Comparison of ENCODE assay signal across 8 mouse cellular contexts in genomic region chr9:120184499-120184898, GRCm38 (mm10). TPM values are rescaled to one million over a fixed set of nuclear protein-coding genes. Genes with fewer than 3 reads are reported as not detected.
A peak's percentile ranks its signal among the peaks of the same experiment; 100 is the strongest.
DNase-seq lines count a peak whose midpoint lies in the region; ATAC-seq and TF ChIP-seq lines count a peak whose summit lies in the region.

No protein-coding gene starts in this region.

- TF ChIP-seq CTCF in embryonic fibroblast, embryonic 13.5 days (IDR thresholded peaks at IDR 0.05; ENCODE audit: borderline replicate concordance, insufficient read depth, low read length): 0 out of 2 replicates have a peak, but pooled peaks have one; percentile 16

- no peaks in the 10 kb centered on the region for H3K4me1 ChIP-seq in embryonic fibroblast, embryonic 13.5 days (ENCODE audit: control insufficient read depth, insufficient read depth, low read length)
- H3K4me1 ChIP-seq in hindbrain, embryonic 15.5 days (replicated peaks): no peaks in the 10 kb centered on the region
- H3K4me1 ChIP-seq in limb, embryonic 13.5 days: no peaks in the 10 kb centered on the region

- no peak overlapping the region for H3K9ac ChIP-seq in hindbrain, embryonic 15.5 days
- H3K9ac ChIP-seq in limb, embryonic 13.5 days: no peak overlapping the region

- H3K4me3 ChIP-seq in embryonic fibroblast, embryonic 13.5 days (ENCODE audit: insufficient read depth, low read length): no peak overlapping the region
- no peak overlapping the region for H3K4me3 ChIP-seq in hindbrain, embryonic 15.5 days
- no peak overlapping the region for H3K4me3 ChIP-seq in limb, embryonic 13.5 days

- H3K27ac ChIP-seq in embryonic fibroblast, embryonic 13.5 days (ENCODE audit: insufficient read depth, low read length): no peak overlapping the region
- no peak overlapping the region for H3K27ac ChIP-seq in hindbrain, embryonic 15.5 days (replicated peaks)
- H3K27ac ChIP-seq in limb, embryonic 13.5 days: no peak overlapping the region

- no peaks in the 10 kb centered on the region for H3K9me3 ChIP-seq in hindbrain, embryonic 15.5 days
- H3K9me3 ChIP-seq in limb, embryonic 13.5 days: no peaks in the 10 kb centered on the region

- peak overlapping the region; percentile 27 for H3K4me2 ChIP-seq in hindbrain, embryonic 15.5 days
- H3K4me2 ChIP-seq in limb, embryonic 13.5 days (replicated peaks): peak overlapping the region; percentile 39

- TF ChIP-seq POLR2A in embryonic fibroblast, embryonic 13.5 days (IDR thresholded peaks at IDR 0.05; ENCODE audit: low read depth, low read length): no peak

- no peaks in the 10 kb centered on the region for H3K27me3 ChIP-seq in hindbrain, embryonic 15.5 days
- H3K27me3 ChIP-seq in limb, embryonic 13.5 days: no peaks in the 10 kb centered on the region

- 37% methylated on average over 13 of the region's 13 CpGs for WGBS in hindbrain, embryonic 15.5 days
- 36% methylated on average over 13 of the region's 13 CpGs for WGBS in limb, embryonic 13.5 days

- ATAC-seq in hindbrain, embryonic 15.5 days (ENCODE audit: low FRiP score, low read depth): no peak
- no peak for ATAC-seq in limb, embryonic 13.5 days (ENCODE audit: low FRiP score, low read depth)

- peak; percentile 82 for DNase-seq in layer of hippocampus, adult 11-12 months (ENCODE audit: low spot score)
- DNase-seq in layer of hippocampus, adult 9-10 months (ENCODE audit: low spot score): no peak
- DNase-seq in adrenal gland, postnatal 25 days: peak; percentile 49
- DNase-seq in retina, postnatal 1 day: peak; percentile 73
- DNase-seq in T-cell, adult 2 months (ENCODE audit: low spot score): no peak

- H3K36me3 ChIP-seq in hindbrain, embryonic 15.5 days: no peaks in the 10 kb centered on the region
- H3K36me3 ChIP-seq in limb, embryonic 13.5 days: no peaks in the 10 kb centered on the region

RNA-seq across cellular contexts. Expression of gene Mobp, which starts 35.0 kb away (rescaled TPM):
- 0.27 TPM in 1 of 2 replicates, not detected in the other for total RNA-seq in adrenal gland, postnatal 25 days (2021)
- not detected in 2 replicates for polyA plus RNA-seq in embryonic fibroblast, embryonic 13.5 days (2011; ENCODE audit: insufficient read length, low read depth, missing spikeins)
- polyA plus RNA-seq in hindbrain, embryonic 15.5 days (2015; fragmentation: Nextera tagmentation; extraction: Ambion mirVana): 0.14 and 0.23 TPM in 2 replicates
- polyA plus RNA-seq in limb, embryonic 13.5 days (2015; fragmentation: Nextera tagmentation; extraction: Ambion mirVana): not detected in 2 replicates

RNA-seq across cellular contexts. Expression of gene Rpsa, which starts 57.0 kb away (rescaled TPM):
- 585 and 720 TPM in 2 replicates for total RNA-seq in adrenal gland, postnatal 25 days (2021)
- 2,453 and 2,643 TPM in 2 replicates for polyA plus RNA-seq in embryonic fibroblast, embryonic 13.5 days (2011; ENCODE audit: insufficient read length, low read depth, missing spikeins)
- 927 and 930 TPM in 2 replicates for polyA plus RNA-seq in hindbrain, embryonic 15.5 days (2015; fragmentation: Nextera tagmentation; extraction: Ambion mirVana)
- polyA plus RNA-seq in limb, embryonic 13.5 days (2015; fragmentation: Nextera tagmentation; extraction: Ambion mirVana): 1,301 and 1,325 TPM in 2 replicates

Comparison
In these comparisons a context has a peak if more than half of its experiments do, and no peak if none do; other contexts are left out.
1. DNase-seq: peak in layer of hippocampus, adult 11-12 months (single experiment), adrenal gland, postnatal 25 days (single experiment) and retina, postnatal 1 day (single experiment); none in layer of hippocampus, adult 9-10 months (single experiment) and T-cell, adult 2 months (single experiment).